Comparison of ENCODE assay signal across 15 mouse cellular contexts in genomic region chrX:94142004-94142771, GRCm38 (mm10).
"Had no signal": no experiment of that assay in that cellular context is flagged by ENCODE, and none has a peak within 500 bp of the region (broad histone marks: within the 10 kb centered on the region; RNA-seq: fewer than 3 reads in every experiment).

No protein-coding gene starts in this region.

- H3K9me3 ChIP-seq: limb, embryonic 13.5 days; liver, embryonic 13.5 days; midbrain, embryonic 10.5 days; neural tube, embryonic 15.5 days had no signal

- H3K4me1 ChIP-seq: limb, embryonic 13.5 days; liver, embryonic 13.5 days; midbrain, embryonic 10.5 days; neural tube, embryonic 15.5 days had no signal

- H3K36me3 ChIP-seq: limb, embryonic 13.5 days; liver, embryonic 13.5 days; midbrain, embryonic 10.5 days; neural tube, embryonic 15.5 days had no signal

- H3K9ac ChIP-seq: limb, embryonic 13.5 days; liver, embryonic 13.5 days; neural tube, embryonic 15.5 days had no signal

- DNase-seq: kidney, adult 18-20 months; kidney, postnatal 10 days; kidney, postnatal 4 days; left cerebral cortex, postnatal 4 days; liver, embryonic 13.5 days; midbrain, embryonic 14.5 days; right cerebral cortex, adult 18-20 months; right cerebral cortex, postnatal 25 days; thymus, adult 2 months; thymus, postnatal 25 days had no signal

- H3K4me2 ChIP-seq: limb, embryonic 13.5 days; liver, embryonic 13.5 days; neural tube, embryonic 15.5 days had no signal

- H3K27ac ChIP-seq: layer of hippocampus, adult 2 months; limb, embryonic 13.5 days; liver, embryonic 13.5 days; midbrain, embryonic 10.5 days; neural tube, embryonic 15.5 days had no signal

- H3K4me3 ChIP-seq: layer of hippocampus, adult 2 months; limb, embryonic 13.5 days; liver, embryonic 13.5 days; midbrain, embryonic 10.5 days; myocyte; neural tube, embryonic 15.5 days had no signal
